Mouse (Mus musculus) E14TG2a.4 (cell line): ENCODE results near the gene Capn1.

Experiments
- H3K27me3 ChIP-seq: 2 replicates; pipeline ENCODE4 v1.6.1; 2014; ENCODE audit warnings: low read length, control low read depth; ENCODE audit not compliant: insufficient read depth
- H3K36me3 ChIP-seq: 2 replicates; pipeline ENCODE4 v1.6.1; 2014; ENCODE audit warnings: low read length, control low read depth; ENCODE audit not compliant: insufficient read depth
- H3K4me1 ChIP-seq: replicated peaks from 2 replicates; pipeline ENCODE4 v1.6.1; 2014; ENCODE audit warnings: low read depth, low read length, control low read depth
- H3K4me3 ChIP-seq: replicated peaks from 2 replicates; pipeline ENCODE4 v1.5.1; 2014; ENCODE audit warnings: mild to moderate bottlenecking, low read length
- H3K9me3 ChIP-seq: 2 replicates; pipeline ENCODE4 v1.6.1; 2014; ENCODE audit warnings: low read length, control low read depth
- CTCF ChIP-seq: conservative IDR thresholded peaks from 2 replicates; pipeline ENCODE4 v1.5.1; 2014; ENCODE audit warnings: low read length
- NANOG ChIP-seq: IDR thresholded peaks from 2 replicates; pipeline ENCODE4 v1.6.1; 2014; ENCODE audit warnings: borderline replicate concordance, low read length, mixed read lengths
- POU5F1 ChIP-seq: IDR thresholded peaks from 2 replicates; pipeline ENCODE4 v1.6.1; 2014; ENCODE audit warnings: low read length, borderline replicate concordance

The Capn1 gene

DNA sequence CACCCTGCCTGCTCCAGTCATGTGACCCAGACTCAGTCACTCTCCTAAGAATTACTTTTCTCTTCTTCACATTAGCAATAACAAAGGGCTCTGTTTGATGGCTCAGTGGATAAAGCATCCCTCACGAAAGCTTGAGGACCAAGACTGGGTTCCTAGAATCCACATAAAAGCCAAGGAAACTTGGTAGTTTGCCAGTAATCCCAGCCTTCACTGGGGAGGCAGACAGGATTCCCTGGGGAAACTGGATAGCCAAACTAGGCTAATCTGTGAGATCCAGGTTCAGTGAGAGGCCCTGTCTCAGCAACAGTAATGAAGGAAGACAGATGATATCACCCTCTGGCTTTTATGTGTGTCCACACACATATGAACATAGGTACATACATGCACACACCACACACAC, 24.8 kb downstream of the Capn1 start:
- no peak for TF ChIP-seq POU5F1
- TF ChIP-seq NANOG = no peak
- no peak for TF ChIP-seq CTCF
- Histone ChIP-seq H3K4me1 (peaks cover 64% of the 10 kb centered on the region), H3K4me3 (no peak overlapping the region), H3K27me3 (no peaks in the 10 kb centered on the region), H3K36me3 (peaks cover 47% of the 10 kb centered on the region), H3K9me3 (no peaks in the 10 kb centered on the region)

DNA sequence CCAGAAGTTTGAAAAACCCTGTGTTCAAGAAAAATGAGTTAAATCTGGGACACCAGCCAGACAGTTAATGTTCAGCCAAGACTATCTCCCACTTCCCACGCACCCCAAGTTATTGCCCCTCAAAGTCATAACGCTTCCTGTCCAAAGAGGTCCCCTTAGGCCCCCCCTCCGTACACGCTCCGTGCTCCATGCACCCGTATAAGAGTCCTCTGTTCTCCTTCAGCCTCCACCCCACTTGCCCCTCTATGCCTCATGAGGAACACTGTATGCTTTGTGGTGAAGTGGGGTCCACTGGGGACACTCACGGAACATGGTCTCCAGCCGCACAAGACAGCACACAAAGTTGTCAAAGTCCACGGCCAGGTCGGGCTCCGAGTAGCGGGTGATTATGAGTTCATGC, 25.7 kb downstream of the Capn1 start:
- TF ChIP-seq NANOG (no peak), POU5F1 (no peak), CTCF (no peak)
- H3K4me1 ChIP-seq = peaks cover 70% of the 10 kb centered on the region
- no peaks in the 10 kb centered on the region for H3K27me3 ChIP-seq
- H3K4me3 ChIP-seq = no peak overlapping the region
- H3K9me3 ChIP-seq = no peaks in the 10 kb centered on the region
- H3K36me3 ChIP-seq = peaks cover 42% of the 10 kb centered on the region

DNA sequence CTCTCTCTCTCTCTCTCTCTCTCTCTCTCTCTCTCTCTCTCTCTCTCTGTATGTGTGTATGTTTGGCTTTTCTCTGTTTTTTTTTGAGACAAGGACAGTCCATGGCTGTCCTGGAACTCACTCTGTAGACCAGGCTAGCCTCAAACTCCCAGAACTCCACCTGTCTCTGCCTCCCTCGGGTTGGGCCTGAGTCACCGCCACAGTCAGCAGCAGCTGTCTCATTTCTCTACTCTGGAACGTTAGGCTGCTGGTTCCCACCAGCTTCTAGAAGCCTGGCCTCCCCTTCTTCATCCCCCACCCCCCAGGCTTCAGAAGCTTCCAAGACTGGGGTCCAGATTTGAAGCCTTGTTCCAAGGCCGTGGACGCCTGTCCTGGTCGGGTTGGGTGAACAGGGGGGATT, 26.1 kb downstream of the Capn1 start:
- H3K4me3 ChIP-seq = no peak overlapping the region
- H3K4me1 ChIP-seq = peaks cover 67% of the 10 kb centered on the region
- H3K27me3 ChIP-seq = no peaks in the 10 kb centered on the region
- peaks cover 38% of the 10 kb centered on the region for H3K36me3 ChIP-seq
- TF ChIP-seq POU5F1 = no peak
- H3K9me3 ChIP-seq = no peaks in the 10 kb centered on the region

DNA sequence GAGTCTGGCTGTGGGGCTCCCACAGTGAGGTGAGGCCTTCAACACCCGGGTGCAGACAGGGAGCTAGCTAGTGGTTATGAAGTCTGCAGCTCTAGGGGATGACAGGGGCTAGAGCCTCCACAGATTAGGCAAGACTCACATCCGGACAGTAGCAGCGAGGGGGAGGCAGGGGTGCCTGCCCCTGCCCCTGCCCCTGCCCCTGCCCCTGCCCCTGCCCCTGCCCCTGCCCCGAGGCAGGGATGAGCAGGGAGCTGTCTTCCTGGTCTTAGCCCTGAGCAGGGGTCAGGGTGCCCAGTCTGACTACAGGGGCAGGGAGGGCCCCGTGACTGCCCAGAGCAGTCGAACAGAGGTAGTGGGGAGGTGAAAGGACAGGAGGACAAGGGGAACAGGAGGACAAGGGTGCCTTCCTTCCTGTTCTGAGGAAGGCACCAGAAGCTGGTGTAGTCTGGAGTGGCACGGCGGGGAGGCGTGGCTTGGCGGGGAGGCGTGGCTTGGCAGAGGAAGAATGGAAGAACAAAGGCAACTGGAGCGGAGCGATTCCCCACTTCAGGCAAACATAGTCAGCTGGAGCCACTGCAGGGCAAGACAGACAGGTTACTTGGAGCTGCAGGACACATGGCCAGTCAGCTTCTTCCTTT, 26.8 kb downstream of the Capn1 start:
- Histone ChIP-seq H3K4me1 (peaks cover 62% of the 10 kb centered on the region), H3K9me3 (no peaks in the 10 kb centered on the region), H3K4me3 (0 out of 2 replicates have a peak overlapping the region, but pooled peaks have one; percentile 26), H3K36me3 (peaks cover 31% of the 10 kb centered on the region), H3K27me3 (no peaks in the 10 kb centered on the region)
- TF ChIP-seq CTCF (no peak), NANOG (no peak), POU5F1 (no peak)

DNA sequence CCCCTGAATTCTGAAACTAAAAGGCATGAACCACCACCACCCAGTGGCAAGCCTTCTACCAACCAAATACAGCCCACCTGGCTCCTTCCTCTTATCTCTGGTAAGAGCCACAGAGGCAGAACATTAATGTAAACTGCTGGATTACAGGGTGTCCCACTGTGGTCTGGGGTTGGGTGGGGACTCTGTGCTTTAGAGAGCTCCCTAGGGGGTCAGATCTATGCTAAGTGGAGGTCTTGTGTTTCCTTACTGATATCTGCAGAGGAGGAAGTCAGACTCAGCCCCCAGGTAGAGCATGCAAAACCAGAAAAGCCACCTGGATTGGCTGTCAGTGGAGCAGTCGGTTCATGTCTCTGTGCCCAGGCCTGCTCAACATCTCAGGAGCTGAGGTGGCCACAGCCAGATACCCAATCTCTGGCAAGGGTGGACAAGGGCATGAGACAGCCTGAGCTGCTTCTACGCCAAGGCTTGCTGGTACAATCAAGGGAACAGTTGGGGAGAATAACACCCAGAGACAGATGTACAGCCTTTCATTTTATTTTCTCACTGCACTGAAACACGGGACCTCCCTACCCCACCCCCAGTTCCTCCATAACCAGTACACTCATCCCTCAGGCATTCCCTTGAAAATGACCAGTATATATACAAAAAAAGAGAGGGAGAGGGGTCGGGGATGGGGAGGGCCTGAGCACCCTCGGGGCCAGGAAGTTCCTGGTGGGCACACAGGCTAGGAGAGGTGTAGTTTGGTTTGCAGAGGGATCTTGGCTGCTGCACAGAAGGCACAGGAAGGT, 27.5 kb downstream of the Capn1 start:
- no peaks in the 10 kb centered on the region for H3K9me3 ChIP-seq
- no peak for TF ChIP-seq POU5F1
- no peak for TF ChIP-seq NANOG
- TF ChIP-seq CTCF = no peak
- H3K27me3 ChIP-seq = no peaks in the 10 kb centered on the region
- H3K4me3 ChIP-seq = 0 out of 2 replicates have a peak overlapping the region, but pooled peaks have one; percentile 17
- H3K36me3 ChIP-seq = peaks cover 29% of the 10 kb centered on the region
- peaks cover 62% of the 10 kb centered on the region for H3K4me1 ChIP-seq

DNA sequence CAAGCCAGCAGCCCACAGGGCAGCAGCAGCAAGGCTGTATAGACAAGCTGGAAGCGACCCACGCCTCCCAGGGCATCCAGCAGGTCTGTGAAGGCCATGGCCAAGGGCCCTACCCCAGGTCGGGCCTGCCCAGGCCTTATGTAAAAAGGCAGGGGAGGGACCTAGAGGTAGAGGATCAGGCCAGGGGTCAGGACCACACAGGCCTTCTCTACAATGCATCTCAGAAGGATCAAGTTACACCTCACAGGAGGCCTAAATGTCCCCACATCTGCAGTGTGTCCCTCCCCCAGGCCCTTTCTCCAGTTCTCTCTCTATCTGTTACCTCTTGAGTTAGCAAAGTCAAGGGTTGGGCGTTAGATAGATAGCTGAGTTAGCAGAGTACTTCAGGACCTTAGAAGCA, 29.7 kb downstream of the Capn1 start, which contains the start of gene Slc22a20:
TSS of gene Slc22a20 (minus strand) at position 101 of the 400 bp plus-strand sequence.
- no peaks in the 10 kb centered on the region for H3K9me3 ChIP-seq
- no peak for TF ChIP-seq CTCF
- no peak for TF ChIP-seq NANOG
- TF ChIP-seq POU5F1 = no peak
- no peaks in the 10 kb centered on the region for H3K27me3 ChIP-seq

DNA sequence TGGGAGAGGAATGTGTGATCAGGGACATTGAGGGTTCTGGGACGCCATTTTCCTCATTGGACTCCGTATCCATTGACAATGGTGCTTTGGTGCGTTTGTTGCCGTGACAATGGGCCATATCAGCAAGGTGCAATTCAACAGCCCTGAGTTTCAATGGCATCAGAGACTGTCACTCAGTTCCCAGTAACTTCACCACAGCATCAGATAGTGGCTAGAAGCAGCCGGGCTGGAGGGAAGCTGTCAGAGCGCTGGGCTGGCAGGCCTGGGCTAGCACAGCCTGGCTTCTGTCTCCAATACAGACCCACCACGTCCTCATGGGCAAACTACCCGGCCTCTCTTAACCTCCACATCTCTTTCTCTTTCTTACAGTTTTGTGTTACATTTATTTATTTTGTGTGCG, 35.2 kb downstream of the Capn1 start:
- H3K36me3 ChIP-seq = no peaks in the 10 kb centered on the region
- peaks cover 21% of the 10 kb centered on the region for H3K4me1 ChIP-seq
- TF ChIP-seq NANOG (no peak), POU5F1 (no peak), CTCF (no peak)
- H3K9me3 ChIP-seq = no peaks in the 10 kb centered on the region
- no peaks in the 10 kb centered on the region for H3K27me3 ChIP-seq
- H3K4me3 ChIP-seq = no peak overlapping the region

More for the DNA sequence above, 29.7 kb downstream of the Capn1 start, which contains the start of gene Slc22a20:
- peaks cover 59% of the 10 kb centered on the region for H3K4me1 ChIP-seq
- H3K4me3 ChIP-seq = 0 out of 2 replicates have a peak within 1 kb of the TSS, but pooled peaks have one; percentile 32
- peaks cover 10% of the 10 kb centered on the region for H3K36me3 ChIP-seq

DNA sequence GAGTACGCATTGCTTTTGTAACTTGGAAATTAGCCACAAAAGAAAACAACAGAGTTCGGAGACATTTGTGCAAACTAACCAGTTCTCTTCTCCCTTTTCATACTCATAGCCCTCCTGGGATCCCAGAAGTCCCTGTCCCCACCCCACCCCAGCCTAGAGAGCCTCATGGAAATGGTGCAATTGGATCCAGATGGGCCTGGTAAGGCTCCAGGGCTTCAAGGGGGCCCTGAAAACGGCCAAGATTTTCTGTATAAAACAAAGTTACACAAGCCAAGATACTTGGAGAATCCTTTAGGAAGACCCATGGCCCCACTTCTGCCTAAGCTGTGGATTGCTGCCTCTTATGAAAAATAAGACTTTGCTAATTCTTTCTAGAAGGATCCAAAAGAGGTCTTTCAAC, 38.0 kb downstream of the Capn1 start:
- TF ChIP-seq POU5F1 = no peak
- TF ChIP-seq CTCF = no peak
- TF ChIP-seq NANOG = no peak
- no peak overlapping the region for H3K4me3 ChIP-seq

More for the DNA sequence above, 38.0 kb downstream of the Capn1 start:
- Histone ChIP-seq H3K4me1 (peaks cover 16% of the 10 kb centered on the region), H3K9me3 (no peaks in the 10 kb centered on the region), H3K27me3 (no peaks in the 10 kb centered on the region), H3K36me3 (no peaks in the 10 kb centered on the region)
